Mouse (Mus musculus) G1E (cell line): ENCODE results near the gene Gkap1. TPM values are rescaled to one million over a fixed set of nuclear protein-coding genes. Genes with fewer than 3 reads are reported as not detected.
A peak's percentile ranks its signal among the peaks of the same experiment; 100 is the strongest.

Source experiments
- ATAC-seq: 2 replicates; pipeline ENCODE4 v1.8.0; 2016; ENCODE audit warnings: mild to moderate bottlenecking; ENCODE audit not compliant: insufficient number of reproducible peaks, poor library complexity, low FRiP score, severe bottlenecking; ENCODE audit errors: extremely low read depth
- DNase-seq: peaks from one replicate; pipeline ENCODE4 v3.0.0; 2012; ENCODE audit warnings: low spot score
- H3K27me3 ChIP-seq: 2 replicates; pipeline ENCODE4 v1.6.1; 2012; ENCODE audit warnings: mild to moderate bottlenecking, low read length, inconsistent platforms; ENCODE audit not compliant: insufficient read depth
- H3K36me3 ChIP-seq: replicated peaks from 2 replicates; pipeline ENCODE3; 2012; ENCODE audit warnings: mild to moderate bottlenecking, inconsistent platforms
- H3K4me1 ChIP-seq: 2 replicates; pipeline ENCODE4 v1.6.1; 2012; ENCODE audit warnings: low read depth, low read length, inconsistent platforms, mixed read lengths; ENCODE audit not compliant: insufficient read depth
- H3K4me3 ChIP-seq: 2 replicates; pipeline ENCODE4 v1.5.1; 2012; ENCODE audit warnings: low read depth, mild to moderate bottlenecking, inconsistent platforms, low read length, moderate library complexity, mixed read lengths
- H3K9me3 ChIP-seq: replicated peaks from 2 replicates; pipeline ENCODE4 v1.6.1; 2012; ENCODE audit warnings: inconsistent platforms
- CTCF ChIP-seq: IDR thresholded peaks from 2 replicates; pipeline ENCODE4 v1.5.1; 2012; ENCODE audit warnings: low read depth, low read length, inconsistent platforms, mixed read lengths
- GATA1 ChIP-seq: IDR thresholded peaks from 2 replicates; pipeline ENCODE4 v1.6.1; 2012; ENCODE audit warnings: borderline replicate concordance, low read length, inconsistent platforms, mixed read lengths
- GATA2 ChIP-seq: IDR thresholded peaks from 2 replicates; pipeline ENCODE4 v1.6.1; 2012; ENCODE audit warnings: low read depth, low read length, inconsistent platforms, borderline replicate concordance
- POLR2AphosphoS5 ChIP-seq: IDR thresholded peaks from 2 replicates; pipeline ENCODE4 v1.6.1; 2012; ENCODE audit warnings: low read depth, low read length, inconsistent platforms; ENCODE audit not compliant: insufficient replicate concordance
- TAL1 ChIP-seq: conservative IDR thresholded peaks from 2 replicates; pipeline ENCODE4 v1.6.1; 2012; ENCODE audit warnings: low read depth, low read length, inconsistent platforms, mixed read lengths
- polyA plus RNA-seq: library from polyadenylated mRNA; stranded (reverse); fragments of >175 nt; gene quantifications from 2 replicates; pipeline ENCODE4 v1.2.3, GENCODE M21; 2012
- total RNA-seq, 2 experiments: library from RNA; stranded (forward) in 1 of 2; stranded (reverse) in 1 of 2; fragments of 200-1000 nt in 1 of 2; fragments of >200 nt in 1 of 2; fragmentation: Nextera tagmentation in 1 of 2; gene quantifications; 2 replicates each; pipeline ENCODE4 v1.2.3; 2014 to 2017

Gene Gkap1
- total RNA-seq (2014; fragmentation: Nextera tagmentation) (0.83 and 0.98 TPM in 2 replicates), total RNA-seq (2017) (20.6 and 29.0 TPM in 2 replicates), polyA plus RNA-seq (3.1 and 4.1 TPM in 2 replicates)

- Histone ChIP-seq H3K9me3 (peaks cover 8% of the 10 kb centered on the region), H3K4me3 (peak within 1 kb of the TSS; percentile 75), H3K36me3 (no peaks in the 10 kb centered on the region), H3K4me1 (peaks cover 12% of the 10 kb centered on the region), H3K27me3 (peaks cover 38% of the 10 kb centered on the region)
- no peak for TF ChIP-seq POLR2AphosphoS5
- no peak for TF ChIP-seq GATA1
- TF ChIP-seq GATA2 = no peak
- TF ChIP-seq CTCF = no peak
- no peak for TF ChIP-seq TAL1
- DNase-seq (no peak), ATAC-seq (no peak)
Measured at GRCm38 (mm10) chr13:58275599-58275998, at the start of gene Gkap1. TSS of gene Gkap1 (minus strand) at chr13:58275699.

- TF ChIP-seq GATA1 = no peak
- no peak for TF ChIP-seq CTCF
- no peak for TF ChIP-seq POLR2AphosphoS5
- TF ChIP-seq TAL1 = no peak
- TF ChIP-seq GATA2 = no peak
- ATAC-seq (no peak), DNase-seq (no peak)
- Histone ChIP-seq H3K4me3 (no peak overlapping the region), H3K4me1 (peaks cover 14% of the 10 kb centered on the region), H3K36me3 (no peaks in the 10 kb centered on the region), H3K9me3 (no peaks in the 10 kb centered on the region), H3K27me3 (peaks cover 10% of the 10 kb centered on the region; the same call in 1 of the 2 replicates)
Measured at GRCm38 (mm10) chr13:58317768-58318167, 42.3 kb upstream of the Gkap1 start.

- Histone ChIP-seq H3K4me1 (peaks cover 14% of the 10 kb centered on the region), H3K27me3 (peaks cover 10% of the 10 kb centered on the region; the same call in 1 of the 2 replicates), H3K9me3 (no peaks in the 10 kb centered on the region), H3K4me3 (no peak overlapping the region), H3K36me3 (no peaks in the 10 kb centered on the region)
- peak; percentile 69 for ATAC-seq
- TF ChIP-seq CTCF = no peak
- no peak for TF ChIP-seq GATA1
- no peak for TF ChIP-seq TAL1
- no peak for TF ChIP-seq GATA2
- no peak for TF ChIP-seq POLR2AphosphoS5
- DNase-seq = peak; percentile 37
Measured at GRCm38 (mm10) chr13:58314991-58315390, 39.5 kb upstream of the Gkap1 start.

- DNase-seq (no peak), ATAC-seq (peak; percentile 15; the same call in 1 of the 2 replicates)
- no peak overlapping the region for H3K4me3 ChIP-seq
- TF ChIP-seq TAL1 (no peak), CTCF (no peak), GATA2 (no peak), POLR2AphosphoS5 (no peak), GATA1 (no peak)
- H3K4me1 ChIP-seq = peaks cover 12% of the 10 kb centered on the region
- H3K9me3 ChIP-seq = no peaks in the 10 kb centered on the region
- peaks cover 8% of the 10 kb centered on the region; the same call in 1 of the 2 replicates for H3K27me3 ChIP-seq
- H3K36me3 ChIP-seq = no peaks in the 10 kb centered on the region
Measured at GRCm38 (mm10) chr13:58313758-58314157, 38.3 kb upstream of the Gkap1 start.

- H3K27me3 ChIP-seq = no peaks in the 10 kb centered on the region
- no peaks in the 10 kb centered on the region for H3K36me3 ChIP-seq
- no peak for DNase-seq
- no peak overlapping the region for H3K4me3 ChIP-seq
- TF ChIP-seq GATA2 = no peak
- no peak for TF ChIP-seq TAL1
- TF ChIP-seq CTCF = no peak
- TF ChIP-seq POLR2AphosphoS5 = no peak
- no peak for TF ChIP-seq GATA1
- no peaks in the 10 kb centered on the region for H3K9me3 ChIP-seq
- H3K4me1 ChIP-seq = peaks cover 14% of the 10 kb centered on the region
- no peak for ATAC-seq
Measured at GRCm38 (mm10) chr13:58311351-58311750, 35.9 kb upstream of the Gkap1 start.

GRCm38 (mm10) chr13:58309499-58309898 lies 34.0 kb upstream of the Gkap1 start:
- Histone ChIP-seq H3K27me3 (no peaks in the 10 kb centered on the region), H3K9me3 (no peaks in the 10 kb centered on the region), H3K36me3 (no peaks in the 10 kb centered on the region), H3K4me1 (peaks cover 8% of the 10 kb centered on the region), H3K4me3 (no peak overlapping the region)
- ATAC-seq = no peak
- DNase-seq = no peak
- TF ChIP-seq CTCF = no peak
- TF ChIP-seq TAL1 = no peak
- TF ChIP-seq GATA2 = no peak
- no peak for TF ChIP-seq GATA1
- TF ChIP-seq POLR2AphosphoS5 = no peak
